Mouse (Mus musculus) heart, embryonic 12.5 days (tissue): ENCODE measurements at regions not wholly inside any gene's neighbourhood (a gene's known extent, or its start where the extent isn't known, plus 50 kb on each side); places are given as distances from the start of the nearest gene placed in this dataset.
A peak's percentile ranks its signal among the peaks of the same experiment; 100 is the strongest.

Experiments used
- ATAC-seq: fragments of 200-750 bp; cut with Nextera tagmentation; 2 replicates; pipeline ENCODE4 v1.8.0; 2017; ENCODE audit warnings: moderate TSS enrichment, moderate library complexity; ENCODE audit not compliant: insufficient number of reproducible peaks, low FRiP score
- H3K27ac ChIP-seq: fragments of 300-500 bp; sonication (generic); 2 replicates; pipeline ENCODE4 v1.5.1; 2016; ENCODE audit warnings: mild to moderate bottlenecking, moderate library complexity; ENCODE audit not compliant: poor library complexity, severe bottlenecking
- H3K27me3 ChIP-seq: fragments of 300-500 bp; sonication (generic); replicated peaks from 2 replicates; pipeline ENCODE4 v1.6.1; 2016; ENCODE audit warnings: mild to moderate bottlenecking, moderate library complexity
- H3K36me3 ChIP-seq: fragments of 300-500 bp; sonication (generic); 2 replicates; pipeline ENCODE4 v1.6.1; 2016; ENCODE audit warnings: mild to moderate bottlenecking, moderate library complexity
- H3K4me1 ChIP-seq: fragments of 300-500 bp; sonication (generic); replicated peaks from 2 replicates; pipeline ENCODE4 v1.6.1; 2016; ENCODE audit warnings: mild to moderate bottlenecking
- H3K4me2 ChIP-seq: fragments of 300-500 bp; sonication (generic); 2 replicates; pipeline ENCODE4 v1.6.1; 2016; ENCODE audit warnings: mild to moderate bottlenecking, moderate library complexity
- H3K4me3 ChIP-seq: fragments of 300-500 bp; sonication (generic); 2 replicates; pipeline ENCODE4 v1.5.1; 2016; ENCODE audit warnings: mild to moderate bottlenecking
- H3K9ac ChIP-seq: fragments of 300-500 bp; sonication (generic); 2 replicates; pipeline ENCODE4 v1.6.1; 2016; ENCODE audit warnings: mild to moderate bottlenecking, moderate library complexity
- H3K9me3 ChIP-seq: fragments of 300-500 bp; sonication (generic); replicated peaks from 2 replicates; pipeline ENCODE4 v1.6.1; 2016; ENCODE audit warnings: mild to moderate bottlenecking, moderate library complexity
- WGBS: fragments of 180-500 bp; shearing (Covaris S2); methylation state at CpG from one replicate; pipeline ENCODE4 v1.1.7; 2016; 5-methylcytosine and 5-hydroxymethylcytosine counted together

DNA sequence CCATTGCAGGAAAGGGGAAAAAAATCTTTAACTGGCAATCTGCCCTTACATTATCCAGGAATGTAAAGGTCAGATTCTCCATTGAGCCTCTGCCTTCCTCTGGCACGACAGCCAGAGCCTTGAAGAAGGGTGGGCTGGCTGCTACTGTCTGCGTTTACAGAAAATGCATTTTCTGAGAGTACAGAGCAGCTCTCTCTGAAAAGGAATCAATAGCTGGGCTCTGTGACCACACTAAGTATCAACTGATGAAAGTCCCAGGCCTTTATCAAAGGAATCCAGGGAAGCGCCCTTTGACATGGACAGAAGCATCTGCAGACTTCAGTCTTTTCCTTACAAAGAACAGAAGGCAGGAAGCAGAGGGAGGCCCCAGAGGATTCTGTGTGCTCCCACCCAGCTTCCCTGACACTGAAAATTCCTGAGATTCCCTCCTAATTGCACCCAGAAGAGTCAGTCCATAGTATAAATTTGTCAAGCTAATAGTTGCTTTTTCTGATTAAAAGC is 124.2 kb downstream of the Ankrd50 start:
- H3K9me3 ChIP-seq = no peaks in the 10 kb centered on the region
- H3K4me3 ChIP-seq = no peak overlapping the region
- H3K4me2 ChIP-seq = no peak overlapping the region
- 23% methylated on average over 3 of the region's 3 CpGs for WGBS
- H3K27ac ChIP-seq = no peak overlapping the region; the same call in 1 of the 2 replicates
- H3K9ac ChIP-seq = no peak overlapping the region
- H3K4me1 ChIP-seq = peaks cover 24% of the 10 kb centered on the region
- H3K27me3 ChIP-seq = no peaks in the 10 kb centered on the region
- no peaks in the 10 kb centered on the region for H3K36me3 ChIP-seq
- 0 out of 2 replicates have a peak, but pooled peaks have one; percentile 22 for ATAC-seq

GRCm38 (mm10) chr3:38357905-38358491 is 126.6 kb downstream of the Ankrd50 start:
- ATAC-seq = peak; percentile 66; the same call in 1 of the 2 replicates
- H3K27ac ChIP-seq = peak overlapping the region; percentile 38; the same call in 1 of the 2 replicates
- peak overlapping the region; percentile 5; the same call in 1 of the 2 replicates for H3K4me3 ChIP-seq

DNA sequence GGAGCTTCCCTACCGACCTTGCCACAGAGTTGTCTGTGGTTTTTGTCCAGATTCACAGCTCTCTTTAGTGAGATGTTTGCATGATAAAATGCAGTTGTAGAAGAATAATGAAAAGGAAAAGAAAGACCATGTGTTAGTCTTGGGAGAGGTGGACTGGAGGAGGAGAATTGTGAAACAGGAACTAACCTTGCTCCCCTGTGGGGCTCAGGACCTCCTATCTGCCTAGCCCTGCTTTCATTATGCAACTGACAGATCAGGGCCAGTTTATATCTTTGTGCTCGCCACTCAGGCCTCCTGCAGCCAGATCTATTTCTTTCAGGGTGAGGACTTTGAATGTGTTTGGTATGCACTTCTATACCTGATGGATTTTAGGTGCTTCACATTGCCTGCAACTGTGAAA is 140.4 kb downstream of the Ankrd50 start:
- Histone ChIP-seq H3K27me3 (no peaks in the 10 kb centered on the region), H3K4me2 (no peak overlapping the region), H3K27ac (no peak overlapping the region), H3K36me3 (no peaks in the 10 kb centered on the region), H3K9ac (no peak overlapping the region), H3K9me3 (no peaks in the 10 kb centered on the region), H3K4me1 (no peaks in the 10 kb centered on the region; the same call in 1 of the 2 replicates), H3K4me3 (no peak overlapping the region)
- ATAC-seq = no peak
- 15% methylated on average over 2 of the region's 2 CpGs for WGBS

More at GRCm38 (mm10) chr3:38357905-38358491, 126.6 kb downstream of the Ankrd50 start:
- 10% methylated on average over 14 of the region's 14 CpGs for WGBS
- no peaks in the 10 kb centered on the region for H3K27me3 ChIP-seq
- peak overlapping the region; percentile 50 for H3K4me2 ChIP-seq
- no peaks in the 10 kb centered on the region for H3K36me3 ChIP-seq
- H3K4me1 ChIP-seq = peaks cover 24% of the 10 kb centered on the region
- H3K9ac ChIP-seq = peak overlapping the region; percentile 14; the same call in 1 of the 2 replicates
- H3K9me3 ChIP-seq = no peaks in the 10 kb centered on the region

- no peak overlapping the region for H3K4me2 ChIP-seq
- no peak overlapping the region for H3K27ac ChIP-seq
- H3K4me3 ChIP-seq = no peak overlapping the region
- no peak overlapping the region for H3K9ac ChIP-seq
- no peaks in the 10 kb centered on the region for H3K9me3 ChIP-seq
- 85% methylated on average over 1 of the region's 1 CpGs for WGBS
- H3K27me3 ChIP-seq = no peaks in the 10 kb centered on the region
- H3K36me3 ChIP-seq = no peaks in the 10 kb centered on the region
- no peak for ATAC-seq
- H3K4me1 ChIP-seq = no peaks in the 10 kb centered on the region; the same call in 1 of the 2 replicates
These were observed 143.0 kb downstream of the Ankrd50 start for GRCm38 (mm10) chr3:38341666-38342065.

GRCm38 (mm10) chr3:38333321-38333910 is 151.2 kb downstream of the Ankrd50 start:
- 56% methylated on average over 3 of the region's 3 CpGs for WGBS
- Histone ChIP-seq H3K4me2 (no peak overlapping the region), H3K27ac (no peak overlapping the region), H3K4me3 (no peak overlapping the region), H3K9ac (no peak overlapping the region), H3K27me3 (no peaks in the 10 kb centered on the region), H3K36me3 (no peaks in the 10 kb centered on the region), H3K9me3 (no peaks in the 10 kb centered on the region), H3K4me1 (peaks cover 4% of the 10 kb centered on the region)
- ATAC-seq = no peak

GRCm38 (mm10) chr3:38331169-38331568 is 153.5 kb downstream of the Ankrd50 start:
- no peak overlapping the region for H3K27ac ChIP-seq
- no peak for ATAC-seq
- H3K27me3 ChIP-seq = no peaks in the 10 kb centered on the region
- H3K9ac ChIP-seq = no peak overlapping the region
- H3K9me3 ChIP-seq = no peaks in the 10 kb centered on the region
- H3K4me3 ChIP-seq = no peak overlapping the region
- peaks cover 4% of the 10 kb centered on the region for H3K4me1 ChIP-seq
- H3K36me3 ChIP-seq = no peaks in the 10 kb centered on the region
- H3K4me2 ChIP-seq = no peak overlapping the region

DNA sequence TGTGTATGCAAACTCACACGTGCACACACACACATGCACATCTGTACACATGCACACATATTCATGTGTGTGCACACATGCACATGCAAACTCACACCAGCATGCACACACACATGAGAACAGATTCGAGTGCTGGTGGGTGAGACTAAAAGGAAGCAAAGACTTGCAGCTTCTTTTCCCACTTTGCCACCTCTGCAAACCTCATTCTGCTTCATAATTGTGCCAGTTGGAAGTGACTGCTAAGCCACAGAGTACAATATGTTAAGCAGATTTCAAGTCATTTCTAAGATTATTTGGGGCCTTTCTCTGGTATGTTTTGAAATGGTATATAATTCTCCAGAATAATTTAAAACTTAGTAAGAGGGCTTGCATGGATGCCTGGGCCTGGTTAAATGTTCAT is 157.4 kb downstream of the Ankrd50 start:
- peaks cover 9% of the 10 kb centered on the region for H3K4me1 ChIP-seq
- H3K4me2 ChIP-seq = no peak overlapping the region
- 70% methylated on average over 2 of the region's 2 CpGs for WGBS
- ATAC-seq = no peak
- H3K36me3 ChIP-seq = no peaks in the 10 kb centered on the region
- H3K9me3 ChIP-seq = no peaks in the 10 kb centered on the region
- no peaks in the 10 kb centered on the region for H3K27me3 ChIP-seq
- no peak overlapping the region for H3K9ac ChIP-seq
- no peak overlapping the region for H3K4me3 ChIP-seq
- no peak overlapping the region for H3K27ac ChIP-seq

DNA sequence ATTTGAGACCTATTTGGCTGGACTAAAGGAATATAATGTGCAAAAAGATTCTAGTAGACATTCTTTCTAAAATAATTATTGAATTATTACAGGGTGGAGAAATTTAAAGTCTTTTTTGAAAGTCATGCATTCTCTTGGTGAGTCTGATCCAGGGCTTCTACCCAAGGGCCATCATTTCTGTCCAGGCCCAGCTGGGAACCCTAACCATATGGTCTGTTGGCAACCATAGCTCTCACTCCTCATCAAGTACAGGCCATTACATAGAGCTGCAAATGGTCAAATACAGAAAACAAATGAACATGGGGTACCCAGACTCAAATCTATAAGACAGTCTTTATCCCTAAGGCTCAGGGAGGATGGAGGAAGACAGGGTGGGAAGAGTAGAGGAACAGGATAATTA is 158.4 kb downstream of the Ankrd50 start:
- no peak for ATAC-seq
- no peaks in the 10 kb centered on the region for H3K9me3 ChIP-seq
- no peak overlapping the region for H3K4me3 ChIP-seq
- H3K27me3 ChIP-seq = no peaks in the 10 kb centered on the region
- H3K4me2 ChIP-seq = no peak overlapping the region
- no peak overlapping the region for H3K9ac ChIP-seq
- no peaks in the 10 kb centered on the region for H3K36me3 ChIP-seq
- peaks cover 8% of the 10 kb centered on the region for H3K4me1 ChIP-seq
- H3K27ac ChIP-seq = no peak overlapping the region

DNA sequence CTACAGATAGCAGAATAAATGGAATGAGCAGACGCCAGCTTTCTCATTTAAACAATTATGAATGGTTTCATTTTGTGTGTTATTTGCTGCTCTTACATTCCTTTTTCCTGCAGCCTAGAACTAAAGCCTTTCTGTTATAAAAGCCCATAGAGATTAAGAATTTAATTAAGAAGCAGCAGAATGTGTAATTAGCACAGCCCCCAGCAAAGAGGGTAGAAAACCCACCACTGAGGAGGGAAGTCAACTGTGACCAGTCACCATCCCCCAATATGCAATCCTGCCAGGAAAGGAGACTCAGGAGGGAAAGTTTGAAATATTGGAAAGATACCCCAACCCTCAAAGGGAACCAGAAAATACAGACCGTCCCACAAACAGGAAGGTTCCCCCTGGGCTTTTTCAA is 160.0 kb downstream of the Ankrd50 start:
- no peaks in the 10 kb centered on the region for H3K27me3 ChIP-seq
- H3K9me3 ChIP-seq = no peaks in the 10 kb centered on the region
- no peak overlapping the region for H3K4me2 ChIP-seq
- peaks cover 5% of the 10 kb centered on the region; the same call in 1 of the 2 replicates for H3K4me1 ChIP-seq
- 77% methylated on average over 2 of the region's 2 CpGs for WGBS
- no peak for ATAC-seq
- no peak overlapping the region for H3K27ac ChIP-seq
- H3K9ac ChIP-seq = no peak overlapping the region
- no peaks in the 10 kb centered on the region for H3K36me3 ChIP-seq
- H3K4me3 ChIP-seq = no peak overlapping the region

DNA sequence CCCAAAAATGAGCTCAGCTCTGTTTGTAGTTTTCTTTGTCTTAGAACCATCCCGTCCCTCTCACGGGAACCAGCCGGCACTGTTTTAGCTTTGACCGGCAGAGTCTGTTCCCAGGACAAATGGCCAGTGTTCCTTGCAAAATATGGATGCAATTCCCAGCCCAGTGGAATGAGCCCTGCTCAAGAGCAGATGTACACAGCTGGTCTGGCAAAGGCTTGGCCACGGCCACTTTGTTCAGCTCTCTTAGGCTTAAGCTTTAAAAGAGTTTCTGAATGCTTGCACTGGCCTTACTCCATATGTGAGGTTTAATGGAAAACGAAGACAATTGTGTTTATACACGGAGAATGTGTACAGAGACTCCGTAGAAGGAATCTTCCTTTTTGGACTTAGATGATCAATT is 162.2 kb downstream of the Ankrd50 start:
- no peak overlapping the region for H3K4me2 ChIP-seq
- H3K36me3 ChIP-seq = no peaks in the 10 kb centered on the region
- ATAC-seq = no peak
- H3K27me3 ChIP-seq = no peaks in the 10 kb centered on the region
- no peak overlapping the region for H3K9ac ChIP-seq
- H3K27ac ChIP-seq = no peak overlapping the region
- peaks cover 5% of the 10 kb centered on the region; the same call in 1 of the 2 replicates for H3K4me1 ChIP-seq
- 66% methylated on average over 8 of the region's 8 CpGs for WGBS
- no peaks in the 10 kb centered on the region for H3K9me3 ChIP-seq
- H3K4me3 ChIP-seq = no peak overlapping the region

GRCm38 (mm10) chr3:38321620-38322019 is 163.0 kb downstream of the Ankrd50 start:
- no peak overlapping the region for H3K27ac ChIP-seq
- no peak for ATAC-seq
- H3K27me3 ChIP-seq = no peaks in the 10 kb centered on the region
- H3K9me3 ChIP-seq = no peaks in the 10 kb centered on the region
- H3K4me3 ChIP-seq = no peak overlapping the region
- H3K36me3 ChIP-seq = no peaks in the 10 kb centered on the region
- no peak overlapping the region for H3K4me2 ChIP-seq
- H3K4me1 ChIP-seq = peaks cover 8% of the 10 kb centered on the region
- no peak overlapping the region for H3K9ac ChIP-seq
- 89% methylated on average over 3 of the region's 3 CpGs for WGBS
